Mouse (Mus musculus) hindbrain, embryonic 16.5 days (tissue): ENCODE results near the gene Plod1. TPM values are rescaled to one million over a fixed set of nuclear protein-coding genes. Genes with fewer than 3 reads are reported as not detected.

ENCODE experiments used
- ATAC-seq: fragments of 200-750 bp; cut with Nextera tagmentation; 2 replicates; pipeline ENCODE4 v1.8.0; 2017; ENCODE audit warnings: moderate TSS enrichment, moderate library complexity
- H3K27ac ChIP-seq: fragments of 300-500 bp; sonication (generic); 2 replicates; pipeline ENCODE4 v1.5.1; 2014; ENCODE audit warnings: low read depth, mild to moderate bottlenecking, control low read depth, low read length, moderate library complexity
- H3K27me3 ChIP-seq: fragments of 300-500 bp; sonication (generic); replicated peaks from 2 replicates; pipeline ENCODE4 v1.6.1; 2014; ENCODE audit warnings: low read length; ENCODE audit not compliant: control insufficient read depth, insufficient read depth
- H3K36me3 ChIP-seq: fragments of 300-500 bp; sonication (generic); 2 replicates; pipeline ENCODE4 v1.6.1; 2014; ENCODE audit warnings: mild to moderate bottlenecking, low read length, moderate library complexity, mixed read lengths; ENCODE audit not compliant: control insufficient read depth, insufficient read depth
- H3K4me1 ChIP-seq: fragments of 300-500 bp; sonication (generic); 2 replicates; pipeline ENCODE4 v1.6.1; 2014; ENCODE audit warnings: low read depth, low read length; ENCODE audit not compliant: control insufficient read depth, insufficient read depth
- H3K4me2 ChIP-seq: fragments of 300-500 bp; sonication (generic); 2 replicates; pipeline ENCODE4 v1.6.1; 2014; ENCODE audit warnings: mild to moderate bottlenecking, low read length, control low read depth, moderate library complexity
- H3K4me3 ChIP-seq: fragments of 300-500 bp; sonication (generic); 2 replicates; pipeline ENCODE4 v1.5.1; 2014; ENCODE audit warnings: mild to moderate bottlenecking, low read length, control low read depth, moderate library complexity
- H3K9ac ChIP-seq: fragments of 300-500 bp; sonication (generic); 2 replicates; pipeline ENCODE4 v1.6.1; 2014; ENCODE audit warnings: low read depth, mild to moderate bottlenecking, control low read depth, low read length, moderate library complexity
- H3K9me3 ChIP-seq: fragments of 300-500 bp; sonication (generic); 2 replicates; pipeline ENCODE4 v1.6.1; 2014; ENCODE audit warnings: mild to moderate bottlenecking, low read length, moderate library complexity; ENCODE audit not compliant: control insufficient read depth
- WGBS: fragments of 180-500 bp; shearing (Covaris S2); extraction: QIAGEN DNeasy Blood & Tissue Kit; methylation state at CpG from one replicate; pipeline ENCODE4 v1.1.7; 2014; 5-methylcytosine and 5-hydroxymethylcytosine counted together
- polyA plus RNA-seq: library from polyadenylated mRNA; unstranded; fragments of >200 nt; fragmentation: Nextera tagmentation; extraction: Ambion mirVana; gene quantifications from 2 replicates; pipeline ENCODE4 v1.2.1, GENCODE M21; 2015

The Plod1 gene
- polyA plus RNA-seq, result 28.4 and 34.8 TPM in 2 replicates

- H3K27me3 ChIP-seq, result no peaks in the 10 kb centered on the region; the same call in 1 of the 2 replicates
- peak within 1 kb of the TSS; percentile 70 for H3K4me3 ChIP-seq
- 1% methylated on average over 44 of the region's 51 CpGs for WGBS
- H3K4me2 ChIP-seq, result peak within 1 kb of the TSS; percentile 88
- H3K9ac ChIP-seq, result peak within 1 kb of the TSS; percentile 74
- H3K4me1 ChIP-seq, result peaks cover 8% of the 10 kb centered on the region
- H3K9me3 ChIP-seq, result no peaks in the 10 kb centered on the region
- no peaks in the 10 kb centered on the region for H3K36me3 ChIP-seq
- peak; percentile 67 for ATAC-seq
- H3K27ac ChIP-seq, result peak within 1 kb of the TSS; percentile 67
Observed at GRCm38 (mm10) chr4:147936331-147936954, at the start of gene Plod1. Plod1 (minus strand) TSS chr4:147936767.

GRCm38 (mm10) chr4:147985205-147986132 lies 48.9 kb upstream of the Plod1 start, which contains the start of gene Nppb:
Nppb (plus strand) TSS chr4:147985788.
- Histone ChIP-seq H3K9me3 (no peaks in the 10 kb centered on the region), H3K4me1 (no peaks in the 10 kb centered on the region), H3K27ac (no peak within 1 kb of the TSS), H3K4me3 (no peak within 1 kb of the TSS), H3K4me2 (no peak within 1 kb of the TSS), H3K27me3 (no peaks in the 10 kb centered on the region), H3K9ac (no peak within 1 kb of the TSS), H3K36me3 (no peaks in the 10 kb centered on the region)
- 40% methylated on average over 20 of the region's 20 CpGs for WGBS
- no peak for ATAC-seq

GRCm38 (mm10) chr4:147979441-147979860 lies 42.9 kb upstream of the Plod1 start:
- no peak for ATAC-seq
- Histone ChIP-seq H3K4me2 (no peak overlapping the region), H3K4me3 (no peak overlapping the region), H3K27me3 (no peaks in the 10 kb centered on the region), H3K36me3 (no peaks in the 10 kb centered on the region), H3K4me1 (no peaks in the 10 kb centered on the region), H3K27ac (no peak overlapping the region), H3K9me3 (peaks cover 3% of the 10 kb centered on the region; the same call in 1 of the 2 replicates), H3K9ac (no peak overlapping the region)
- 70% methylated on average over 7 of the region's 7 CpGs for WGBS

GRCm38 (mm10) chr4:147978391-147978790 lies 41.8 kb upstream of the Plod1 start:
- WGBS, result 93% methylated on average over 6 of the region's 6 CpGs
- no peak overlapping the region for H3K9ac ChIP-seq
- no peak overlapping the region for H3K4me3 ChIP-seq

GRCm38 (mm10) chr4:147977726-147978125 lies 41.2 kb upstream of the Plod1 start:
- Histone ChIP-seq H3K27me3 (no peaks in the 10 kb centered on the region), H3K36me3 (no peaks in the 10 kb centered on the region), H3K4me2 (no peak overlapping the region), H3K4me3 (no peak overlapping the region), H3K4me1 (no peaks in the 10 kb centered on the region), H3K9ac (no peak overlapping the region), H3K9me3 (peaks cover 3% of the 10 kb centered on the region; the same call in 1 of the 2 replicates), H3K27ac (no peak overlapping the region)
- ATAC-seq, result no peak
- WGBS, result 84% methylated on average over 4 of the region's 4 CpGs

More at GRCm38 (mm10) chr4:147978391-147978790, 41.8 kb upstream of the Plod1 start:
- Histone ChIP-seq H3K36me3 (no peaks in the 10 kb centered on the region), H3K4me1 (no peaks in the 10 kb centered on the region), H3K27ac (no peak overlapping the region), H3K9me3 (peaks cover 3% of the 10 kb centered on the region; the same call in 1 of the 2 replicates), H3K4me2 (no peak overlapping the region), H3K27me3 (no peaks in the 10 kb centered on the region)
- ATAC-seq, result no peak

- Histone ChIP-seq H3K9ac (no peak overlapping the region), H3K27me3 (no peaks in the 10 kb centered on the region), H3K4me3 (no peak overlapping the region), H3K4me2 (no peak overlapping the region), H3K9me3 (peaks cover 3% of the 10 kb centered on the region; the same call in 1 of the 2 replicates), H3K27ac (no peak overlapping the region), H3K36me3 (no peaks in the 10 kb centered on the region), H3K4me1 (no peaks in the 10 kb centered on the region)
- ATAC-seq, result no peak
- 75% methylated on average over 3 of the region's 3 CpGs for WGBS
Observed at GRCm38 (mm10) chr4:147976237-147976636, 39.7 kb upstream of the Plod1 start.

- no peak overlapping the region for H3K4me3 ChIP-seq
- ATAC-seq, result no peak
- no peaks in the 10 kb centered on the region for H3K36me3 ChIP-seq
- no peaks in the 10 kb centered on the region for H3K4me1 ChIP-seq
- H3K27ac ChIP-seq, result no peak overlapping the region
- WGBS, result 63% methylated on average over 9 of the region's 9 CpGs
- no peaks in the 10 kb centered on the region for H3K9me3 ChIP-seq
- no peaks in the 10 kb centered on the region for H3K27me3 ChIP-seq
- H3K9ac ChIP-seq, result no peak overlapping the region
- H3K4me2 ChIP-seq, result no peak overlapping the region
Observed at GRCm38 (mm10) chr4:147969337-147969736, 32.8 kb upstream of the Plod1 start.

- no peaks in the 10 kb centered on the region for H3K9me3 ChIP-seq
- no peaks in the 10 kb centered on the region for H3K27me3 ChIP-seq
- no peak overlapping the region for H3K4me2 ChIP-seq
- H3K36me3 ChIP-seq, result no peaks in the 10 kb centered on the region
- no peak for ATAC-seq
- H3K9ac ChIP-seq, result no peak overlapping the region
- H3K27ac ChIP-seq, result no peak overlapping the region
- 84% methylated on average over 2 of the region's 2 CpGs for WGBS
- H3K4me3 ChIP-seq, result no peak overlapping the region
- no peaks in the 10 kb centered on the region for H3K4me1 ChIP-seq
Observed at GRCm38 (mm10) chr4:147968816-147969215, 32.2 kb upstream of the Plod1 start.

GRCm38 (mm10) chr4:147965712-147966111 lies 29.1 kb upstream of the Plod1 start:
- no peak overlapping the region for H3K4me2 ChIP-seq
- H3K9me3 ChIP-seq, result no peaks in the 10 kb centered on the region
- ATAC-seq, result no peak
- H3K4me1 ChIP-seq, result no peaks in the 10 kb centered on the region
- H3K27me3 ChIP-seq, result no peaks in the 10 kb centered on the region
- H3K36me3 ChIP-seq, result no peaks in the 10 kb centered on the region
- no peak overlapping the region for H3K4me3 ChIP-seq
- 85% methylated on average over 7 of the region's 7 CpGs for WGBS
- H3K27ac ChIP-seq, result no peak overlapping the region
- no peak overlapping the region for H3K9ac ChIP-seq
